Mouse (Mus musculus) spleen, adult 12 weeks (tissue): ENCODE data around the gene Tbx2.

Source experiments
- DNase-seq: peaks from one replicate; pipeline ENCODE4 v3.0.0; 2022; ENCODE audit warnings: low spot score

The Tbx2 gene

DNA sequence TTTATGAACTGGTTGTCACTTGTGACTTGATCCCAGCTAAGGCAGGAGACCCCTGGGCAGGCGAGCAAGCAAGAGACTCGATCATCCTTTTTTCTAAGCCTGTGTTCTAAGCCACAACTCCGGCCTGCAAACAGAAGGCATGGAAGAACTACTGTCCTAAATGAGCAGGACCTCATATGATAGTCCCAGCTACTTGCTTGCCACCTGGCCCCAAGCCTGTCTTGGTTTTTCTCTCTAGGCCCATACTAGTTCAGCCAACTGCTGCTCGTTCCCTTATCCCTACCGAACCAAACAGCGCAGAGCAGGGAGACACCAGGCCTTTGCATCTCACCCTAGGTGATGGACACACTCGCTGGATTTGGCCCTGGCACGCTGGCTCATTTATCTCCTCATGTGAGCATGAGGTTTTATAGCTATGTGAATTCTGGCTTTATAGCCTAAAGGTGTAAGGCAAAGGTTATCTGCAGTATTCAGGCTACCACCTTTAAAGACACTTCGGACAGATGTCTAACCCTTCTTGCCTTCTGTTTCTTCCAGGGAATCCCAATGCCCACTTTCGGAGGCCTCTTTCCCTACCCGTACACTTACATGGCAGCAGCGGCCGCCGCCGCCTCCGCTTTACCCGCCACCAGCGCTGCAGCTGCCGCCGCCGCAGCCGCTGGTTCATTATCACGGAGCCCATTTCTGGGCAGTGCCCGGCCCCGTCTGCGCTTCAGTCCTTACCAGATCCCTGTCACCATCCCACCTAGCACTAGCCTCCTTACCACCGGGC lies 7.9 kb downstream of the Tbx2 start:
- no peak for DNase-seq

DNA sequence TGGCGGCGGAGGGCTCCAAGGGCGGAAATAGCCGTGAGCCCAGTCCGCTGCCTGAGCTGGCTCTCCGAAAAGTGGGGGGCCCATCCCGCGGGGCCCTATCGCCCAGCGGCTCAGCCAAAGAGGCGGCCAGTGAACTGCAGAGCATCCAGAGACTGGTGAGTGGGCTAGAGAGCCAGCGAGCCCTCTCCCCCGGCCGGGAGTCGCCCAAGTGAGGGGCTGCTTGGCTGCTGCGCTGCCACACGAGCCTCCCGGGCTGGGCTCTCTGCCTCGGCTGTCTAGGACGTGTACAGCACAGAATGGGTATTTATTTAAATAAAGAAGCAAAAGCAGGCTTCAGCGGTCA lies 8.4 kb downstream of the Tbx2 start:
- DNase-seq: no peak

DNA sequence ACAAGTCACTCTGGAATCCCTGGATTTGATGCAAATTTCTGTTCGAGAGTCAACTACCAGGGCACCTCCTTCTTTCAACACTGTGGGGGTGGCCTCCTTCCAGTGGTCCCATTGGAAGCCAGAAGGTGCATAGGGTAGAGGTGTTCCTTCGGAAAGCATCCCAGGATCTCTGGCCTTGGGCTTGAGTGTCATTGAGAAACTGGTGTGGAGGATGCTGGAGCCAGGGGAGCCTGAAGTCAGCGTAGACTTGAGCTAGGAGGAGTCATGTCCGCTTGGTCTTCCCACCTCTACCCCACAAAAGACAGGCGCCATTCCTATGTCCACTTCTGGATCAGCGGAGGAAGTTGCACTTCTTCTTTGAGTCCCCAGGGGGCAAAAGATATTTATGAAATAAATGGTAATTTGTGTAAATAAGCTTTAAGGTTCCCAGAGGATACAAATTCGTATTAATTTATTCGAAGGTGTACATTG lies 8.9 kb downstream of the Tbx2 start:
- no peak for DNase-seq

DNA sequence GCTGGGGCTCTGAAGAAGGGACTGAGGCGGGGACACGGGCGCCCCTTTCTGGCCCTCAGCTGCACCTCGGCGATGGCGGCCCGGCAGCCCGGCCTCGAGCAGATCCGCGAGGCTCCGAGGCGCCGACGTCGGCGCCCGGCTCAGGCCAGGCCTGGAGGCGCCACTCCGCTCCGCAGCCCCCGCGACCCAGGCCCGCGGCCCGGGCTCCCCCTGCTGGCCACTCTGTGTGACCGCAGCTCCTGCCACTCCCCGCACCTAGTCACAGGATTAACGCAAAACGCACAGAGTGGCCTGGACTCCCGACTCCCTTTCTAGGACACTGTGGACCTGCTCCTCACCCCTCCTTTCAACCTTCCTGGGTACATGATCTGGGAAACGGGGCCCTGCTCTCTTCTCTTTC lies 9.6 kb downstream of the Tbx2 start:
- DNase-seq: no peak

DNA sequence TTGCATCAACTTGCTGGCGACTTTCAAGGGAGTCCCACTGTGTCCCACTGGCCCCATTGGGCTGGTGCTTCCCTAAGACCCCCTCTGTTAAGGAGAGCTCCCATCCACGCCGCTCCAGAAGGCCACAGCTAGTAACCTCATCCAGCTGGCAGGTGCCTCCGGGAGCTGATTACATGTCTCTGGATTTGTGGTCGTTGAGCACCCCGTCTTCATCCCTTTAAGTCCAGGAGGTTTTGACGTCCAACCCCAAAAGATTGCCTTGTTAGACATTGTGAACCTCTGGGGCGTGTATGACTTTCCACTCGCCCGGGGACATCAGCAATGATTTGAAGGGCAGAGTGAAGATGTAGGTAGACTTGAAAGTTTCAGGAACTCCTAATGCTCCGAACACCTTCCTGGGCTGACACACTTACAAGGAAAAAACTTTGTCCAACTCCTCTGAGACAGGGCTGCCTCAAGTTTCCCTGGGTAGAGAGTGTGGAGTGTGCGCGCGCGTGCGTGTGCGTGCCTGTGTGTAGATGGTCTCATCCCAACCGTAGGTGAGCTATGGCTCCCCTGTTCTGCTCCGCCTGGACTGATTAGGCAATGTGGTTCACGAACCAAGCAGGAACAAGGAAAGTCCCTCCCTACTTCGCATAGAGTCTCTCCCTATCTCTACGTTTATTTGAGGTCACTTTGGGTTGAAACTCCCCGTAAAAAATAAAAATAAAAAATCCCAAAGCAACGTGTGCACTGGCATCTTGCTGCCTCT lies 10.4 kb downstream of the Tbx2 start:
- no peak for DNase-seq

DNA sequence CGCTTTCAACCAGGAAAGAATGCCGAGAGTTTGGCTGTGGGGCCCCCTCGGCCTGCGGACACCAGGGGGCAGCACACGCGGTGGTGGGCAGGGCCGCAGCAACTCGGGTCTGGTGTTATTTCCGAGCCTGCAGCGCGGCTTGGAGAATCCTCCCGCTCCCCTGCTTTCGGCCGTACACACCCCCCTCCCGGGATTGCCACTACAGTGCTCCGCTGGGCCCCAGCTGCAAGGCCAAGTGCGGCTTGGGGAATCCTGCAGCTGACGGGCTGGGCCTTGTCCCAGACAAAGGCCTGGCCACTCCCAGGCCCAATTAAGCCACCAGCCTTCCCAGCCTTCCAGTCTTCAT lies 11.0 kb downstream of the Tbx2 start:
- peak; percentile 50 for DNase-seq

DNA sequence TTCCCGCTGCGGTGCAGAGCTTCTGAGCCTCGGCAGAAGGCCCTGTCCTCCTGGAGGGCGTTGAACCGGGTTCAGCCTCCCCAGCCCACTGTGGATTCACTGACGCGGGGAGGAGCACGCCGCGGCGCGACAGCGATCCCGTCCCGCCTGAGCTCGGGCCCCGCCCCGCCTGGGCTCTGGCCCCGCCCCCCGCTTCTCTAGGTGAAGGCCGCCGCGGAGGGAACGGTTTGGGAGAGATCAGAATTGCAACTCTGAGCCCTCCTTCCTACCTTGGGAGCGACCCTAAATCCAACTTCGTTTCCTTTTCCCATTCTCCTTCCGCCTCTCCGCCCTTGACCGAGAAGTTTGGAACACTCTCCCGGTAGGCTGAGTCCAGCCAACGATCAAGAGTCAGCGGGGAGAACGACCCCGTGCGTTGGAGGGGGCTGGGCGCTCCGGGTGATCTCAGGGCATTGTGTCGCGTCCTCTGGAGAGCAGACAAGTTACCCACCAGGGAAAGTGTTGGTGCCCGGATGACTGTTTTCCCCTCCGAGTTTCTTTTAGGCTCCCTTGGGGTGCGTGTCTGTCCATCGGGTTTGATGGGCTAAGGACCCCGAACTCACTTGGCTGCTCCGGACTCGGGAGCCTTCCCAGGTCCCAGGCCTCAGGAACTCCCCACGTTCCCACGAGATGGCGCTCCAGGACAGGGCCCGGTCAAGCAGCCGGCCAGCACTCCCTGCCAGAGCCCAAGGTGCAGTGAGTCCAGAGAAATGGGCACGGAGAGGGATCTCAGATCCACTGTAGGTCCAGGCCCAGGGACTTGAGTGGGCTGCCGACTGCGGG lies 12.0 kb downstream of the Tbx2 start:
- DNase-seq: peak; percentile 48

DNA sequence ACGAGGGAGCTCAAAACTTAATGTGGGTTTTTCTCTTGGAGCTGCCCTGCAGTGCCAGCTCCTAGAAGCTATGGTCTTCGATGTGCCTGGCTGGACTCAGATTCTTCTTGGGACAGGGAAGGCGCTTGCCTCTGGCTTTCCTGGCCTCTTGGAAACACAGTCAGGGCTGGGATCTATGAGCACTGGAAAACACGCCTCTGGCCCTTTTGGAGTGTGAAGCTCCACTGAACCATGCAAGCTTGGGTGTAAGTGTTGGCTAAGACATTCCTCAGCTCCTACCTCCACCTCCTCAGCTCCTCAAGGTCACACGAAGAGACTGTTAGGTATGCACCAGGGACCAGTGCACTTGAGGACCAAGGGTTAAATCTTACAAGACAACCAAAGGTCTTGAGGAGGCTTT lies 12.6 kb downstream of the Tbx2 start:
- no peak for DNase-seq

DNA sequence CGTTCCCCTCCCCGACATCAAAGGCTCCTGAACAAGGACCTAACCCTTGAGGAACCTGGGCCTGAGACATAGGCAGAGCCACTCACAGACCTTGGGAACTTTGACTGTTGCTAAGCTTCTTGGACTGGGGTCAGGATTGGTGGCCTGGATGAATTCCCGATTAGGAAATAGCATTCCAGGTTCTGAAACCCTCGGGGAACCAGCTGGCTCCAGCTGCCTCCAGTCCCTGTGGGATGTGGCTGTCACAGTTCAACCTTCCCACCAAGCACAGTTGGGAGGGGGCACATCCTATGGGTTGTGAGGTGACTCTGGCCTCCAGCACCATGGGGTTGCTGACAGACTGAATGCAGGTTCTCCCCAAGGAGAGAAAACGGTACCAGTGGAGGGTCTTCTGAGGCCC lies 13.6 kb downstream of the Tbx2 start:
- no peak for DNase-seq

DNA sequence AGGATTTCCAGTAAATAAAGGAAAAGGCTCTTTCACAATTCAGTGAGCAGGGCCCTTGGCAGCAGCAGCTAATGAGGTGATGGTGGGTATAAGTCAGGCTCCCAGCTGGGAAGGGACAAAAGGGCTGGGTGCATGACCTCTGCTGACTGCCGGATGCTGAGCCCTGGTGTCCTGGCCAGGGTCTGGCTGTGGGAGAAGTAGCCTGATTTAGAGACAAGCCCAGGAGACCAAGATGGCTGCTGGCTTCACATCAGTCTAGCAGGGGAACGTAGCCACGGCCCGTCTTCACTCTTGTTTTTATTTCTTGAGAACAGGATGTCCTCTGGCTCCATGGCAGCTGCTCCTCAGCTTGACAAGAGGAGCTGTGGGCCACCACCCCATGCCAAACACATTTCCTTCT lies 14.2 kb downstream of the Tbx2 start:
- DNase-seq: no peak

DNA sequence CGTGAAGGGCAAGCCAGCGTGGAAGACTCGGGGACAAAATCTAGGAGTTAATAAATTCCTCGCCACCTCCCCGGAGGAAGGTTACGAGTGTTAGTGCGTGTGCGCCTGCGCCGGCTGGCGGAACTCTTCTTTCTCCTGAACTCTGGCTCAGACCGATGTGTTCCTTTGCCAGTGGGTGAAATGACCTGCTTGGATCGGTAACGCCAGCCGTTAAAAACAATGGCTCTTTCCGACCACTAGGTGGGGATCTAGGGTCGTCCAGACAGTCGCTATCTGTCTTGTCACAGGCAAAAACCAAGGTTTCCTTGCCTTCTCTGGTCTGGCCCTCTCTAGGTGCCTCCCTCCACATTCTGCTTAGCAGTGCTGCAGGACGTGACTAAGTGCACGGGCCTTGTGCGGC lies 16.7 kb downstream of the Tbx2 start:
- no peak for DNase-seq

DNA sequence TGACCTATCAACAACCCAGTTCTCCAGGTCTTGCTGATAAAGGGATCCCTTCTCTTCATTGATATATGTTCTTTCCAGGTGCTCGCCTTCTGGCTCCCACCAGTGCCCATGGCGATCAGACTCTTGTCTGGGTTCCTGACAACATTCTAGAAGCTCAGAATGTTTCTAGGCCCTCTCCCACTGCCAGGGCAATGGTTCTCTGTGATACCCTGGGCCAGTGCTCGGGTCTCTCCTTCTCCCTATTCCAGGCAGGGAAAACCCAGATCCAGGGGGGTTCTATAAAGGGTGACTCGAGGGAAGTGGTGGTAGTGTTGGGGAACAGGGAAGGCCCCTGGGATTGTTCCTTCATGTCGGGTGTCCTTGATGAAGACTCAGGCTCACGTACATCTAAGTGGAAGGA lies 17.9 kb downstream of the Tbx2 start, which contains the start of gene Gm11444:
Gene Gm11444, minus strand, starts transcription at position 101 of the 400 bp plus-strand sequence.
- no peak for DNase-seq

DNA sequence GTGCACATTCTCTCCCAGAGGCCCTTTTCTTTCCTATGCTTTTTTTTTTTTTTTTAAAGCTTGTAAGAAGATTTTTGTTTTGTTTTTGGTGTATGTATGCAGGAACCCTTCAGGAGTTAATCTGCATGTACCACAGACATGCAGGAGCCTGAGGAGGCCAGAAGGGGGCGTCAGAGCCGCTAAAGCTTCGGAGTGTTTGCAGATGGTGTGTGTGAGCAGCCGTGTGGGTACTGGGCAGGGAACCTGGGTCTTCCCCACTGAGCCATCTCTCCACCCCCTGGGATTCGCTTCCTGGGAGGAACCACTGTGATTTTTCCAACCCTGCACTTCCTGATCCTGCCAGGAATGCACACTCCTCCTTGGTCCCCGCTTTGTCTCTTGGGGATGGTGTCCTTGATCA lies 18.4 kb downstream of the Tbx2 start:
- DNase-seq: no peak

DNA sequence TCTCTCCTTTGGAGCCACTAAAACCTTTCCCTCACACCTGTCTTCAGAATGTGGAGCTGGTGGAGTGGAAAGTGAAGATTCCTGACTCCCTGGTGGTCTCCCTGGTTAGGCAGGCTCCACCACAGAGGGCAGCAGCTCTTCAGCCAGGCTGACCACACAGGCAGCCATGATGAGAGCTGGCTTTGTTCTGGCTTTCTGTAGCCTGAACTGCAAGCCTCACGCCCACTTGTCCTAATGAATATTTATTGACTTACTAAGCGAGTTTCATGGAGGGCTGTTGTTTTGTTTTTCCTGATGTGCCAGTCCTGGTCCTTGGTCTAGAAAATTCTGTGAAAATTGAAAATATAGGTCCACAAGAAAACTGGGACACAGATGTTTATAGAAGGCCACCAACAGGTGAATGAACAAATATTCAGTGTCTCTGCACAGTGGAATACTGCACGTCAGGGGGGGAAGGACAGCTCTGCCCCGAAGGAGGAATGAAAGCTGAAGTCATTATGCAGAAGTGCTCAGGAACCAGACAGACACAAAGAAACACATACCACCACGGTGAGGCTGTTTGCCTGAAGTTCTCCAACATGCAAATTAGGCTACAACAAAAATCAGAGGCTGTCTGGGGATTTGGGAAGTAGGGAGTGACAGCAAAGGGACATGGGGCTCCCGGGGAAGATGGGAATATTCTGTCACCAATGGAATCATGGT lies 25.8 kb downstream of the Tbx2 start:
- DNase-seq: no peak

DNA sequence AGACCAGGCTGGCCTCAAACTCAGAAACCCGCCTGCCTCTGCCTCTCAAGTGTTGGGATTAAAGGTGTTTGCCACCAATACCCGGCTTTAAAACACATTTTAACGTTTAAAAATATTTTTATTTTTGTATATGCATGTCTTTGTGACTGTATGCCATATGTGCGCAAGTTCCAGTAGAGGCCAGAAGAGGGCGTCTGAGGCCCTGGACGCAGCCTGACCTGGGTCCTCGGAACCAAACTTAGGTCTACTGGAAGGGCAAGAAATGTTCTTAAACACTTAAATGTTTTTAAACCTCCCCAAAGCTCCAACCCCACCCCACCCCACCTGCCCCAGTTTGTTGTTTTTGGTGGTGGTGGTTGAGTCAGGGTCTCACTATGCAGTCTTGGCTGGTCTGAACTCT lies 32.0 kb downstream of the Tbx2 start:
- no peak for DNase-seq

DNA sequence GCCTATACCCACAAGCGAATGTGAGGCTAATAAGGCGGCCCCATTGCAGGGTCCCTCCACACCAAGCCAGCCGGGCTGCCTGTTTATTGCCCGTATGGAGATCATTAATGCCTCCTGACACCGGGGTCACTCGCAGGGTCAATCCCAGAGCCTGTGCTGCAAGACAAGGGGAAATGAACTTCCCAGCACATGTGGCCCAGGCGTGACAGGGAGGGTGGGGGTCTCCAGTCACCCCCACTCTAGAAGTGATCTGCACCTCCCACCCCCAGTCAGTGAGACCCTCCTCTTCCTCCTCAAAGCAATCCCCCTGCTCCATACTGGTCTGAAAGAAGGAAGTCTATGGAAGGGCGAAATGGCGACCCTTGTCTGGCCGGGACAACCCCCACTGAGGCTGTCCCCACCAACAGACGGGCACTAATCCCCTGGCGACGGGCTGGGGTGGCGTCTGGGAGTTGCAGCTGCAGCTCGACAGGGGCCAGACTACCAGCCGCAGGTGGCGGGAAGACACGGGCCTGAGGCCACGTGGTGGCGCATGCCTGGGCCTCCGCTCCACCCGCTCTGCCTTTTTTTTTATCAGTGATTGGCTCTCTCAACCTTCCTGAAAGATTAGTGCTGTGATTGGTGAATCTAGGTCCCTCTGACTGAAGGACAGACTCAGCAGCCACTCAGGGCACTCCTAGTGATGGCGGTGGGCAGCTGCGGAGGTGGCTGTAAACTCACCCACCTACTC lies 43.9 kb downstream of the Tbx2 start:
- no peak for DNase-seq

DNA sequence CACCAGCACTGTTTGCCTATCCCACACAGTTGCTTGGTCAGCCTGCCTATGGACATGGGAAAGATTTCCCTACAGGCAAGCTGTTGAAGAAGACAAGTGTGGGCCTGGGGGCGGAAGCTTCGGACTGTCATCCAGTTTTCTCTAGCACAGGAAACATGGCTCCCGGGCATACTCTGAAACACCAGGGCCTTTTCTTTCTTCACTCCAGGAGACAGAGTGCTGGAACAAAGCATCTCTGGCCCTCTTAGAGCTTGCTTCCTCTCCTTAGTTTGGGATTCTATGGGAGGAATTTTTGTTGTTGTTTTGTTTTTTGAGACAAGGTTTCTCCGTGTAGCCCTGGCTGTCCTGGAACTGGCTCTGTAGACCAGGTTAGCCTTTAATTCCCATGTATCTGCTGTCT lies 52.1 kb downstream of the Tbx2 start:
- no peak for DNase-seq

DNA sequence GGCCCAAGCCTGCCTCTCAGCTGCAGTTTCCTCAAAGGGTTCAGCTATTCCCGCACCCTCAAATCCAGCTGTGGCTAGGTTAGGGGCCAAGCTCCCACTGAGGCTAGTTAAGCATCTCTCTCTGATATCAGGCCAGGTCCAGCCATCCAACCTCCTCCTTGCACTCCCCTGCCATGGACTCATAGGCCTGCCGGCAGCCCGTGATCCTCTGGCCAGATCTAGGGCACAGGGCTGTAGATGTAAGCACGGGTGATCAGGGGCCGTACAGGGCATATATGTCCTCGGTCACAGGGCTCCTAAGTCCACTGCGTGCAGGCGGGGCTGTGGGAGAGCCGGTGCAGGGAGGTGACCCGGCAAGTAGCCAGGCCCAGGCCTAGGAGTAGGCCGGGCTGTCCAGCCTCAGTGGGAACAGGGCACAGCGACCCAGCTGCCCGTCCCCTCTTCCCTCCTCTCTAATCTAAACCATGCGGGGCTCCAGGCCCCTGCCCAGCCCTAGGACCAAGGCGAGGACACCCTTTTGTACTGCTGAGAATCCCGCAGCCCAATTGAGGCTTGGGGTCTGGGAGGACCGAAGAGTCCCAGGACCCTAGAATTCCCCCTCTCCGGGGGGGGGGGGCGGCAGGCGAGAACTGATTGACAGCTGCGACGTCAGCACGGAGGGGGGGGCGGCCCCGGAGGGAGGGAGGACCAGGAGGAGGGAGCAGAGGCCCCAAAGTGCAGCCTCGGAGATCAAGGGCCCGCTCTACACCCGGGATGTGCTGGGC lies 53.5 kb downstream of the Tbx2 start, which contains the start of gene Tbx4:
Gene Tbx4, plus strand, starts transcription at position 758 of the 764 bp plus-strand sequence.
- no peak for DNase-seq

DNA sequence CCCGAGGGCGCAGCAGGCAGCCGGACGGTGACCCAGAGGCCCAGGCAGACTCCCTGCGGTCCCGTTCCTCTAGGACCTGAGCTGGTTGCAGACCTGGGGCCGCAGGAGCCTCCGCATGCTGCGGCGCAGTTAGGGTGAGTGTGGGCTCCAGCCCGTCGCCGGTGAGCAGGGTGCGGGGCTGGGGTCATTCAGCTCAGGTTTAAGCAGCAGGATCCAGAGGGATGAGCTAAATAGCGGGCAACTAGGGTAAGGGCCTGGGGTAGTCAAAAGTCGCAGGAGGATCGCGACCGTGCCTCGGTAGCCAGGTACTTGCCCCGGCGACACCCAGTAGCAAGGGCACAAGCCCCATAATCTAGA lies 54.1 kb downstream of the Tbx2 start:
- no peak for DNase-seq

DNA sequence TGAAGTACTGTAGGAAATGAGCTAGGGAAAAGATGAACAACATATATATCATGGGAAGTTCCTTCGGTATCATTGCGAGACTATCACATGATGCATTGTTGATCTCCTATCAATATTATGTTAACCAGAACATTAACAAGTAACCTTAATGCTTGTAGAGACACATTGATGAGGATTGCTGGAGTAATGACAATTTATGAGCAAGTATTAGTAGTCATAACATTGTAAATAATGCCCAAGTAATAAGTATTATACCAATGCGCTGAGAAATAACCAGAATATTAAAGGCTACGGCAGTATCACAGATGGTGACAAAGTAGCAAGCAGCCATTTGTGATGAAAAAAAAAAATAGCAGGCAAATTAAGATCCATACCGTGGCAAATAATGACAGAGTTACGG lies 54.9 kb downstream of the Tbx2 start:
- no peak for DNase-seq
